Mouse (Mus musculus) spleen, adult 2 months (tissue): ENCODE measurements around the gene Mettl6. TPM values are rescaled to one million over a fixed set of nuclear protein-coding genes. Genes with fewer than 3 reads are reported as not detected.
"Not testable (repeated sequence)": the region's sequence is repeated elsewhere in the genome, so short reads cannot be mapped to it uniquely, and the experiment has no call there.

Experiments used
- DNase-seq, 2 experiments: peaks; one replicate each; pipeline versions ENCODE4 v3.0.0 to v3.0.0-alpha.2; 2012 to 2021; ENCODE audit warnings: low spot score in 2 of 2, low read depth in 1 of 2
- H3K27ac ChIP-seq: fragments of 200-500 bp; 2 replicates; pipeline ENCODE4 v1.5.1; 2012; ENCODE audit warnings: low read length, inconsistent platforms; ENCODE audit not compliant: insufficient read depth
- H3K27me3 ChIP-seq: fragments of 200-500 bp; 2 replicates; pipeline ENCODE4 v1.6.1; 2012; ENCODE audit warnings: mild to moderate bottlenecking, moderate library complexity, low read length, inconsistent platforms; ENCODE audit not compliant: control insufficient read depth, insufficient read depth
- H3K36me3 ChIP-seq: fragments of 200-500 bp; 2 replicates; pipeline ENCODE4 v1.6.1; 2012; ENCODE audit warnings: mild to moderate bottlenecking, low read length, inconsistent platforms; ENCODE audit not compliant: control insufficient read depth, insufficient read depth
- H3K4me1 ChIP-seq: fragments of 200-500 bp; 2 replicates; pipeline ENCODE4 v1.6.1; 2011; ENCODE audit warnings: inconsistent platforms; ENCODE audit not compliant: control insufficient read depth, insufficient read depth, insufficient read length
- H3K4me3 ChIP-seq: fragments of 200-500 bp; 2 replicates; pipeline ENCODE4 v1.5.1; 2011; ENCODE audit warnings: mild to moderate bottlenecking, inconsistent platforms; ENCODE audit not compliant: insufficient read depth, insufficient read length; ENCODE audit errors: extremely low read depth
- CTCF ChIP-seq: fragments of 200-500 bp; IDR thresholded peaks from 2 replicates; pipeline ENCODE4 v1.5.1; 2011; ENCODE audit warnings: mild to moderate bottlenecking, inconsistent platforms; ENCODE audit not compliant: insufficient read depth, insufficient read length, insufficient replicate concordance; ENCODE audit errors: extremely low read depth
- POLR2A ChIP-seq: fragments of 200-500 bp; IDR thresholded peaks from 2 replicates; pipeline ENCODE4 v1.6.1; 2011; ENCODE audit warnings: low read depth, low read length, inconsistent platforms
- WGBS: fragments of 180-500 bp; shearing (Covaris S2); methylation state at CpG from one replicate; pipeline ENCODE4 v1.1.7; 2018; 5-methylcytosine and 5-hydroxymethylcytosine counted together
- polyA plus RNA-seq: library from polyadenylated mRNA; depleted of rRNA; stranded (reverse); fragments of >200 nt; gene quantifications from 2 replicates; pipeline ENCODE4 v1.2.3, GENCODE M21; 2012

The Mettl6 gene
- polyA plus RNA-seq, 1 experiment, result 7.1 TPM

- Histone ChIP-seq H3K4me3 (no peak overlapping the region), H3K27me3 (no peaks in the 10 kb centered on the region), H3K27ac (no peak overlapping the region), H3K4me1 (no peaks in the 10 kb centered on the region), H3K36me3 (no peaks in the 10 kb centered on the region)
- WGBS, result 92% methylated on average over 12 of the region's 12 CpGs
- DNase-seq, result no peak
- no peak for TF ChIP-seq CTCF
- no peak for TF ChIP-seq POLR2A
These were observed 36.8 kb downstream of the Mettl6 start for GRCm38 (mm10) chr14:31458006-31458405.

DNA sequence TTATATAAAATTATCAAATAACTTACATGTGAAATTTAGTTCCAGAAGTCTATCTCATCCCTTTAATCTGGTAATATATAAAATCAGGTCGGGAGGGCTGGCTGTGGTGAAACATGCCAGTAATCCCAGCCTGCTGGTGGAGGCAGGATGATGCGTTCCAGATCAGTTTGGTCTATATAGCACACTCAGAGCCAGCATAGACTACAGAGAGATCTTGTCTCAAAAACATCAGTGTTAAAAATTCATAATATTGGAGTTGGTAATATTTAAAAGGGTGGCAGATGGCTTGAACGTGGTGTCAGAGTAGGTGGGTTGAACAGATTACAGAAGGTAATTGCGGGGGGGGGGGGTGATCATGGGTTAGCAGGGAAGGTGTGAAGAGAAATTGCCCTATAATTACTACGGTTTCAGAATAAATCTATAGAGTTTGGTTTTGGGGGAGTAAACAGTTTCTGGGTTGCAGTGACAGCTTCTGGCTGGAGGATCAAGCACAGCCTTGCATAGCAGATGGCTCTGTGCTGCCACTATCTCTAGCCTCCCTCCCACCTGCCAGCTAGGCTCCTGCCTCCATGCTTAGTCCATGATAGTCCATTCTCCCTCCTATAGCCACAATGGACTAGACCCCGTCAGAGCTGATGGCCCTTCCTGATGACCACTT is 38.6 kb downstream of the Mettl6 start:
- no peaks in the 10 kb centered on the region for H3K4me1 ChIP-seq
- TF ChIP-seq CTCF (no peak), POLR2A (no peak)

GRCm38 (mm10) chr14:31454849-31455566 is 39.8 kb downstream of the Mettl6 start:
- no peaks in the 10 kb centered on the region for H3K27me3 ChIP-seq
- no peak overlapping the region for H3K4me3 ChIP-seq
- no peaks in the 10 kb centered on the region for H3K36me3 ChIP-seq
- H3K4me1 ChIP-seq, result no peaks in the 10 kb centered on the region
- DNase-seq, result no peak
- TF ChIP-seq CTCF, result no peak
- TF ChIP-seq POLR2A, result no peak
- WGBS, result 88% methylated on average over 8 of the region's 8 CpGs
- H3K27ac ChIP-seq, result no peak overlapping the region

More for the DNA sequence above, 38.6 kb downstream of the Mettl6 start:
- no peaks in the 10 kb centered on the region for H3K36me3 ChIP-seq
- no peak overlapping the region for H3K4me3 ChIP-seq
- H3K27me3 ChIP-seq, result no peaks in the 10 kb centered on the region
- DNase-seq, result no peak
- no peak overlapping the region for H3K27ac ChIP-seq
- 80% methylated on average over 6 of the region's 6 CpGs for WGBS

- H3K4me3 ChIP-seq, H3K27ac ChIP-seq, DNase-seq, H3K4me1 ChIP-seq, H3K27me3 ChIP-seq, H3K36me3 ChIP-seq: not testable (repeated sequence)
- WGBS, result 91% methylated on average over 12 of the region's 12 CpGs
These were observed 40.9 kb downstream of the Mettl6 start for GRCm38 (mm10) chr14:31453946-31454345.

DNA sequence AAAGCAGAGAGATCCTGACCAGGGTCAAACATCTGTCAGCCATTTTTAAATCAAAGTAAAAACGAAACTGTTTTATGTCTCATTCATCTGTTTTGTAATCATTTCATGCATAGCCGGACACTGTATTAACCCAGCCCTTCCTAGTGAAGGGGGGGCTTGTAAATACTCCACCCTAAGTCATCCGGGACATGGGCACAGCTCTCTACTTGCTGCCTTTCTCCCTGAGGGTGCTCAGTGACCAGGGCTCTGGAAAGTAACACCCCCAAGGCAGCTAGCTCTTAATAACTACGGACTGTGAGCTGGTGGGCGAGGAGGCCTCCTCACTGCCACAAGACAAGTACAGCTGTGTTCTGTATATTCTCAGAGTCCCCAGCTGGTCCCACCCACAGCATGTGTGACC is 45.8 kb downstream of the Mettl6 start:
- no peak for DNase-seq
- 76% methylated on average over 5 of the region's 5 CpGs for WGBS
- Histone ChIP-seq H3K27me3 (no peaks in the 10 kb centered on the region), H3K27ac (no peak overlapping the region), H3K36me3 (no peaks in the 10 kb centered on the region), H3K4me1 (no peaks in the 10 kb centered on the region), H3K4me3 (no peak overlapping the region)
- no peak for TF ChIP-seq CTCF
- no peak for TF ChIP-seq POLR2A

- no peaks in the 10 kb centered on the region for H3K27me3 ChIP-seq
- no peaks in the 10 kb centered on the region; the same call in none of the 2 replicates for H3K4me1 ChIP-seq
- no peak overlapping the region for H3K4me3 ChIP-seq
- DNase-seq, result no peak
- H3K36me3 ChIP-seq, result no peaks in the 10 kb centered on the region
- no peak overlapping the region for H3K27ac ChIP-seq
- no peak for TF ChIP-seq POLR2A
- no peak for TF ChIP-seq CTCF
- WGBS, result 70% methylated on average over 6 of the region's 6 CpGs
These were observed 51.2 kb downstream of the Mettl6 start for GRCm38 (mm10) chr14:31443616-31444015.

GRCm38 (mm10) chr14:31440725-31441124 is 54.1 kb downstream of the Mettl6 start:
- H3K27ac ChIP-seq, result no peak overlapping the region
- no peaks in the 10 kb centered on the region for H3K36me3 ChIP-seq
- H3K4me3 ChIP-seq, result no peak overlapping the region
- no peak for DNase-seq
- TF ChIP-seq POLR2A, result no peak
- no peak for TF ChIP-seq CTCF
- no peaks in the 10 kb centered on the region; the same call in none of the 2 replicates for H3K4me1 ChIP-seq
- H3K27me3 ChIP-seq, result no peaks in the 10 kb centered on the region
- WGBS, result 36% methylated on average over 6 of the region's 6 CpGs
